Mouse (Mus musculus): ENCODE data around the gene Fmod. TPM values are rescaled to one million over a fixed set of nuclear protein-coding genes. Genes with fewer than 3 reads are reported as not detected.

Gene Fmod
- total and polyA plus RNA-seq, 2 experiments from 2014 or later = 14.2 to 19.6 TPM

- Histone ChIP-seq H3K27ac (ENCODE audit: low read depth, low read length) (no peak overlapping the region), H3K36me3 (ENCODE audit: insufficient read depth) (no peaks in the 10 kb centered on the region), H3K9ac (no peak overlapping the region), H3K4me1 (ENCODE audit: insufficient read depth) (peaks cover 3% of the 10 kb centered on the region; the same call in 1 of the 2 replicates), H3K4me3 (ENCODE audit: low read depth, low read length) (no peak overlapping the region), H3K9me3 (ENCODE audit: low read length) (no peaks in the 10 kb centered on the region), H3K27me3 (ENCODE audit: insufficient read depth, low read length) (no peaks in the 10 kb centered on the region), H3K4me2 (ENCODE audit: low read depth) (no peak overlapping the region)
- no peak for TF ChIP-seq CTCF (IDR thresholded peaks at IDR 0.05; ENCODE audit: low read depth)
- WGBS = 72% methylated on average over 4 of the region's 4 CpGs
- DNase-seq (no peak), ATAC-seq (no peak)
Observed at GRCm38 (mm10) chr1:134080406-134080805, 43.4 kb downstream of the Fmod start.

DNA sequence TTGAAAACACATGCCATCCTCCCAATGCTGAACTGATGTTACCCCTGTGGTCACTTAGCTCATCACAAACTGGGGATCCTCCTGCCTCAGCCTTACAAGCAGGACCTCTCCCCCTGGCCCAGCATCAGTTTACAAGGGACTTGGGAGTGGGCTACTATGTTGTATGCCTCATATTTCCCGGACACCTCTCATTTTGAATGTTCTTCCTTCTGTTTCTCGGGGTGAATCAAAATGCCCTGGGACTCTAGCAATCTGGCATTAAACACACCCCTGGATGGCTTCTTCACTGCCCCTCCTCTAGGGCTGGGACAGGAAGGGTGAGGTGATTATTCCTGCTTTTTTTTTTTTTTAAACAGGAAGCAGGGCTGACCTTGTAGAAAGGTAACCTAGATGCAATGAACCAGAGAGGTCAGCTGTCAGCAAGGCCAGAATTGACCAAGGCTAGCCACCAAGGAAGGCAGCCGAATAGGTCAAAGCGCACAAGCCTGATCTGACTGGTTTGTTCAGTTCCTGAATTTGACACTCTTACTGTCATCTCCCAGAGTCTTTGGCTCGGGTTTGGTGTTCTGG is 43.9 kb downstream of the Fmod start:
- Histone ChIP-seq H3K36me3 (ENCODE audit: insufficient read depth) (no peaks in the 10 kb centered on the region), H3K4me2 (ENCODE audit: low read depth) (no peak overlapping the region), H3K27me3 (ENCODE audit: insufficient read depth, low read length) (no peaks in the 10 kb centered on the region), H3K4me1 (ENCODE audit: insufficient read depth) (peaks cover 3% of the 10 kb centered on the region; the same call in 1 of the 2 replicates), H3K4me3 (ENCODE audit: low read depth, low read length) (no peak overlapping the region), H3K9me3 (ENCODE audit: low read length) (no peaks in the 10 kb centered on the region), H3K27ac (ENCODE audit: low read depth, low read length) (no peak overlapping the region), H3K9ac (no peak overlapping the region)
- ATAC-seq (no peak), DNase-seq (no peak)
- WGBS = 92% methylated on average over 5 of the region's 5 CpGs
- TF ChIP-seq CTCF (IDR thresholded peaks at IDR 0.05; ENCODE audit: low read depth) = no peak

GRCm38 (mm10) chr1:134082987-134083516 is 46.0 kb downstream of the Fmod start:
- DNase-seq = peak; percentile 41
- WGBS = 58% methylated on average over 11 of the region's 11 CpGs
- ATAC-seq = no peak; the same call in 1 of the 2 replicates

DNA sequence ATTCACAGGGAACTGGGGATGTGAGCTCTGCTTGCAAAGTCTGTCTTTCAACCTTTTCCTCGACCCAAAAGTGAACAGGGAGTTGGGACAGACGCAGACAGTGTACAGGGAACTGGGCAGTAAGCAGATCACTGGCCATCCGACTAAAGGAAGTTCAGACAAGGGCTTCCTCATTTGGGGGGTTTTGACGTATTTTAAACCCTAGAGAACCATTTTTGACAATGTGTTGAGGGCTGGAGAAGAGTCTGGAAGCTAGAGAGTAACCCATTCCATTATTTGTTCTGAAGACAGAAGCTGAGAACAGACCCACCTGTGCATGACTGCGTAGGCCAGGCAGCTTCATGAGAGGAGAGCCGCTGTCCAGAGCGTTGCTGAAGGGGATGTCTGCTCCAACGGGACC is 46.6 kb downstream of the Fmod start:
- no peak for ATAC-seq
- TF ChIP-seq CTCF (IDR thresholded peaks at IDR 0.05; ENCODE audit: low read depth) = no peak
- Histone ChIP-seq H3K27me3 (ENCODE audit: insufficient read depth, low read length) (no peaks in the 10 kb centered on the region), H3K9ac (no peak overlapping the region; the same call in 1 of the 2 replicates), H3K4me2 (ENCODE audit: low read depth) (no peak overlapping the region), H3K4me1 (ENCODE audit: insufficient read depth) (peaks cover 3% of the 10 kb centered on the region; the same call in 1 of the 2 replicates), H3K9me3 (ENCODE audit: low read length) (no peaks in the 10 kb centered on the region), H3K27ac (ENCODE audit: low read depth, low read length) (no peak overlapping the region), H3K4me3 (ENCODE audit: low read depth, low read length) (no peak overlapping the region), H3K36me3 (ENCODE audit: insufficient read depth) (no peaks in the 10 kb centered on the region)
- no peak for DNase-seq
- WGBS = 88% methylated on average over 8 of the region's 8 CpGs

More at GRCm38 (mm10) chr1:134082987-134083516, 46.0 kb downstream of the Fmod start:
- Histone ChIP-seq H3K9ac (no peak overlapping the region; the same call in 1 of the 2 replicates), H3K27ac (ENCODE audit: low read depth, low read length) (no peak overlapping the region), H3K27me3 (ENCODE audit: insufficient read depth, low read length) (no peaks in the 10 kb centered on the region), H3K36me3 (ENCODE audit: insufficient read depth) (no peaks in the 10 kb centered on the region), H3K9me3 (ENCODE audit: low read length) (no peaks in the 10 kb centered on the region), H3K4me1 (ENCODE audit: insufficient read depth) (peaks cover 3% of the 10 kb centered on the region; the same call in 1 of the 2 replicates), H3K4me3 (ENCODE audit: low read depth, low read length) (no peak overlapping the region), H3K4me2 (ENCODE audit: low read depth) (no peak overlapping the region)
- TF ChIP-seq CTCF (IDR thresholded peaks at IDR 0.05; ENCODE audit: low read depth) = no peak

- Histone ChIP-seq H3K4me1 (ENCODE audit: insufficient read depth) (peaks cover 3% of the 10 kb centered on the region; the same call in 1 of the 2 replicates), H3K4me2 (ENCODE audit: low read depth) (no peak overlapping the region), H3K36me3 (ENCODE audit: insufficient read depth) (no peaks in the 10 kb centered on the region), H3K9me3 (ENCODE audit: low read length) (no peaks in the 10 kb centered on the region), H3K9ac (no peak overlapping the region), H3K4me3 (ENCODE audit: low read depth, low read length) (no peak overlapping the region), H3K27me3 (ENCODE audit: insufficient read depth, low read length) (no peaks in the 10 kb centered on the region), H3K27ac (ENCODE audit: low read depth, low read length) (no peak overlapping the region)
- no peak for DNase-seq
- 62% methylated on average over 3 of the region's 3 CpGs for WGBS
- no peak for ATAC-seq
- no peak for TF ChIP-seq CTCF (IDR thresholded peaks at IDR 0.05; ENCODE audit: low read depth)
Observed at GRCm38 (mm10) chr1:134084128-134084527, 47.1 kb downstream of the Fmod start.

DNA sequence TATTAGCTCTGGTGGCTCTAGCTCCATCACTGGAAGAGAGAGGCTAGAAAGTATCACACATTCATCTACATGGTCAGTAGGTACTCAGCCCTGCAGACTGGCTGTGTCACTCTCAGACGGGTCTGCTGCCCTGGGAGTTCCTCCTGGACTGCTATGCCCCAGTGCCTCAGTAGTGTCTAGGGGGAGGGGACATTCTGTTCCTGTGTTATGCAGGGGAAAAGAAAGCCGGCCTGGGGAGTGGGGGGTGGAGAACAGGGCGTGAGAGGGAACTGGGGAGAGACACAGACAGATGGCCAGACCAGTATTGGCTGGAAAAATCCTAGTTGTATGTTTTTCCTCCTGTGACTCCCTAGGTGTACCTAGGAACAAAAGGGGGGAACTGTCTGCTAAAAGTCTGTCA is 49.0 kb downstream of the Fmod start:
- TF ChIP-seq CTCF (IDR thresholded peaks at IDR 0.05; ENCODE audit: low read depth) = no peak
- no peak overlapping the region for H3K4me3 ChIP-seq (ENCODE audit: low read depth, low read length)
- WGBS = 31% methylated on average over 3 of the region's 3 CpGs
- ATAC-seq (no peak), DNase-seq (no peak)
- peaks cover 3% of the 10 kb centered on the region; the same call in 1 of the 2 replicates for H3K4me1 ChIP-seq (ENCODE audit: insufficient read depth)
- H3K9ac ChIP-seq = no peak overlapping the region
- no peaks in the 10 kb centered on the region for H3K9me3 ChIP-seq (ENCODE audit: low read length)
- H3K27ac ChIP-seq (ENCODE audit: low read depth, low read length) = no peak overlapping the region
- no peak overlapping the region for H3K4me2 ChIP-seq (ENCODE audit: low read depth)
- no peaks in the 10 kb centered on the region for H3K36me3 ChIP-seq (ENCODE audit: insufficient read depth)
- H3K27me3 ChIP-seq (ENCODE audit: insufficient read depth, low read length) = no peaks in the 10 kb centered on the region

GRCm38 (mm10) chr1:134086811-134087398 is 49.9 kb downstream of the Fmod start:
- DNase-seq (no peak), ATAC-seq (no peak)
- no peaks in the 10 kb centered on the region for H3K9me3 ChIP-seq (ENCODE audit: low read length)
- H3K27me3 ChIP-seq (ENCODE audit: insufficient read depth, low read length) = no peaks in the 10 kb centered on the region
- H3K4me1 ChIP-seq (ENCODE audit: insufficient read depth) = peaks cover 3% of the 10 kb centered on the region; the same call in 1 of the 2 replicates
- H3K4me2 ChIP-seq (ENCODE audit: low read depth) = no peak overlapping the region
- H3K4me3 ChIP-seq (ENCODE audit: low read depth, low read length) = no peak overlapping the region
- 61% methylated on average over 16 of the region's 16 CpGs for WGBS
- TF ChIP-seq CTCF (IDR thresholded peaks at IDR 0.05; ENCODE audit: low read depth) = no peak
- H3K27ac ChIP-seq (ENCODE audit: low read depth, low read length) = no peak overlapping the region
- 0 out of 2 replicates have a peak overlapping the region, but pooled peaks have one; percentile 10 for H3K9ac ChIP-seq
- no peaks in the 10 kb centered on the region for H3K36me3 ChIP-seq (ENCODE audit: insufficient read depth)
